Mouse (Mus musculus) central nervous system, embryonic 11.5 days (tissue): ENCODE measurements around the gene Il10. TPM values are rescaled to one million over a fixed set of nuclear protein-coding genes. Genes with fewer than 3 reads are reported as not detected.

ENCODE experiments used
- polyA plus RNA-seq: library from polyadenylated mRNA; depleted of rRNA; stranded (reverse); fragments of >200 nt; gene quantifications from 2 replicates; pipeline ENCODE4 v1.2.3, GENCODE M21; 2012; rRNA removed

Il10 gene
- polyA plus RNA-seq = not detected in 2 replicates

GRCm38 (mm10) chr1:131019492-131020098, at the start of gene Il10:
Gene Il10, plus strand, starts transcription at chr1:131019845.

Other genes with a start within 250 kb of the Il10 start
- gene Fcamr, start 218.9 kb upstream of the Il10 start, polyA plus RNA-seq = 0.06 and 0.07 TPM in 2 replicates
- gene Pigr, start 193.2 kb upstream of the Il10 start, polyA plus RNA-seq = 0.02 and 0.06 TPM in 2 replicates
- not detected in 2 replicates for gene Fcmr, start 154.2 kb upstream of the Il10 start, polyA plus RNA-seq
- not detected in 2 replicates for gene Il24, start 132.4 kb upstream of the Il10 start, polyA plus RNA-seq
- gene Il20, start 108.4 kb upstream of the Il10 start, polyA plus RNA-seq = not detected in 2 replicates
- 0.07 and 0.10 TPM in 2 replicates for gene Il19, start 79.7 kb upstream of the Il10 start, polyA plus RNA-seq
- 67.9 and 70.7 TPM in 2 replicates for gene Mapkapk2, start 78.0 kb downstream of the Il10 start, polyA plus RNA-seq
- gene Dyrk3, start 118.5 kb downstream of the Il10 start, polyA plus RNA-seq = 7.8 and 12.3 TPM in 2 replicates
- 35.6 and 52.4 TPM in 2 replicates for gene Eif2d, start 133.3 kb downstream of the Il10 start, polyA plus RNA-seq
- gene Rassf5, start 225.4 kb downstream of the Il10 start, polyA plus RNA-seq = 0.96 and 1.4 TPM in 2 replicates